Mouse (Mus musculus): ENCODE results near the gene Ntrk3.

Gene Ntrk3

GRCm38 (mm10) chr7:78239012-78239411 is 498.8 kb downstream of the Ntrk3 start:
- ATAC-seq (ENCODE audit: low TSS enrichment) = no peak

GRCm38 (mm10) chr7:78221668-78222067 is 516.1 kb downstream of the Ntrk3 start:
- ATAC-seq (ENCODE audit: low TSS enrichment) = no peak

- no peak for ATAC-seq (ENCODE audit: low TSS enrichment)
These were observed 516.9 kb downstream of the Ntrk3 start for GRCm38 (mm10) chr7:78220949-78221348.

- ATAC-seq (ENCODE audit: low TSS enrichment) = peak; percentile 62
These were observed 546.7 kb downstream of the Ntrk3 start for GRCm38 (mm10) chr7:78190931-78191653.

GRCm38 (mm10) chr7:78185578-78185977 is 552.2 kb downstream of the Ntrk3 start:
- ATAC-seq (ENCODE audit: low TSS enrichment) = no peak

GRCm38 (mm10) chr7:78183396-78183795 is 554.4 kb downstream of the Ntrk3 start:
- no peak for ATAC-seq (ENCODE audit: low TSS enrichment)

GRCm38 (mm10) chr7:78179996-78180665 is 557.7 kb downstream of the Ntrk3 start:
- ATAC-seq (ENCODE audit: low TSS enrichment) = 0 out of 2 replicates have a peak, but pooled peaks have one; percentile 34

GRCm38 (mm10) chr7:78172267-78172955 is 565.4 kb downstream of the Ntrk3 start:
- no peak for ATAC-seq (ENCODE audit: low TSS enrichment)

- ATAC-seq (ENCODE audit: low TSS enrichment) = no peak
These were observed 572.3 kb downstream of the Ntrk3 start for GRCm38 (mm10) chr7:78165466-78165865.

- no peak for ATAC-seq (ENCODE audit: low TSS enrichment)
These were observed 579.9 kb downstream of the Ntrk3 start for GRCm38 (mm10) chr7:78157946-78158345.

- no peak for ATAC-seq (ENCODE audit: low TSS enrichment)
These were observed 592.6 kb downstream of the Ntrk3 start for GRCm38 (mm10) chr7:78145251-78145650.

- ATAC-seq (ENCODE audit: low TSS enrichment) = no peak
These were observed 593.0 kb downstream of the Ntrk3 start for GRCm38 (mm10) chr7:78144849-78145248.

GRCm38 (mm10) chr7:78129966-78130365 is 607.8 kb downstream of the Ntrk3 start:
- no peak for ATAC-seq (ENCODE audit: low TSS enrichment)
